Mouse (Mus musculus) CD4-positive naive resting alpha-beta T cell, adult 76 days (primary cell): Measurements from ENCODE around the gene Olfr418. TPM values are rescaled to one million over a fixed set of nuclear protein-coding genes. Genes with fewer than 3 reads are reported as not detected.

Experiments
- total RNA-seq: library from RNA; stranded (reverse); gene quantifications from one replicate; pipeline ENCODE4 v1.2.4, GENCODE M21; 2023

The Olfr418 gene
- total RNA-seq = not detected

DNA sequence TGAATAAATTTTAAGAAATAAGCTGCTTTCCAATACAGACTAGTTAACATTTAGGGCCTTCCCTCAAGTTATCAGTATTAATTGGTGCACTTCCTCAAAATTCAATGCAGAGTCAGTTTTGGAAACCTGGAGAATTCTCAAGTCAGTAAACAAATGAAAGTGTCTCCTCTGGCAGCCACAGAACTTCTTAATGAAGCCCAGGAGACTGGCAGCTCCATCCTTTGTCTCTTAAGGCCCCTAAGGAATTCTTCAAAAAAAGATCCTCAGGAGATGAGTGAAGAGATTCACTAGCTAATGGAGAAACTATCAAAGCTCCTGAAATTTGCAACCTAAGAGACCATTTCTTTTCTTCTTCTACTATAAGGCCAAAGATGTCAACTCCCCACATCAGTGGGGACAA lies at the start of gene Olfr418:
Gene Olfr418 (plus strand): TSS at position 301 of the 400 bp plus-strand sequence.

GRCm38 (mm10) chr1:173227081-173227480 lies 38.7 kb upstream of the Olfr418 start, which contains the start of gene Fcer1a:
Gene Fcer1a (minus strand): TSS chr1:173227214.

DNA sequence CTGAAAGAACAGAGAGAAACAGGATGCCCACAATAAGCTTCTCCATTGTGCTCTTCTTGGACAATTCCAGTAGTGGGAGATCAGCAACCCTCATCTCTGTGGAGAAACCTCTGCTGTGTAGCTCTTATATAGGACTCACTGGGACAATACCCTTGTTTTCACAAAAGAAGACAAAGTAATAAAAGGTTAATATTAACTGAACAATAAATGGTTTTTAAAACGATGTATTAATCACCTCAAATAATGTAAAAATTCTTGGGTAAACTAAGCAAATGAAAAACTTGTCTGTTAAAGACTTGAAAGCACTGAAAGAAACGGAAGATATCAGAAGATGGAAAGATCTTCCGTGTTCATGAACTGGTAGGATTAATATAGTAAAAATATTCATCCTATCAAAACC lies 11.9 kb downstream of the Olfr418 start, which contains the start of gene Mptx2:
Gene Mptx2 (minus strand): TSS at position 101 of the 400 bp plus-strand sequence.

Other genes starting within 250 kb of the Olfr418 start
- not detected for gene Olfr1408, start 128.6 kb upstream of the Olfr418 start, total RNA-seq
- not detected for gene Olfr1406, start 75.4 kb upstream of the Olfr418 start, total RNA-seq
- gene Olfr218, start 68.2 kb upstream of the Olfr418 start, total RNA-seq = not detected
- gene Olfr1404, start 53.6 kb upstream of the Olfr418 start, total RNA-seq = not detected
- gene Fcer1a, start 38.8 kb upstream of the Olfr418 start, total RNA-seq = not detected
- not detected for gene Mptx2, start 11.8 kb downstream of the Olfr418 start, total RNA-seq
- not detected for gene Ackr1, start 67.7 kb downstream of the Olfr418 start, total RNA-seq
- gene Aim2, start 84.9 kb downstream of the Olfr418 start, total RNA-seq = 41.7 TPM
- 0.26 TPM for gene Cadm3, start 101.7 kb downstream of the Olfr418 start, total RNA-seq
- 88.9 TPM for gene Ifi206, start 225.0 kb downstream of the Olfr418 start, total RNA-seq